Mouse (Mus musculus) myocyte (in vitro differentiated cells): ENCODE measurements at regions not wholly inside any gene's neighbourhood (a gene's known extent, or its start where the extent isn't known, plus 50 kb on each side); places are given as distances from the start of the nearest gene placed in this dataset.

Source experiments
- E2F4 ChIP-seq: IDR thresholded peaks from one replicate; pipeline ENCODE4 v1.6.1; 2011; ENCODE audit warnings: mild to moderate bottlenecking, control low read depth, moderate library complexity; ENCODE audit not compliant: insufficient read depth
- MYOD1 ChIP-seq, 3 experiments: IDR thresholded peaks; one replicate each; pipeline ENCODE4 v1.6.1; 2011; ENCODE audit warnings: control low read depth in 2 of 3, low read depth in 2 of 3, mild to moderate bottlenecking in 2 of 3, moderate library complexity in 1 of 3; ENCODE audit not compliant: insufficient read length in 2 of 3, control insufficient read depth in 1 of 3
- MYOG ChIP-seq, 3 experiments: IDR thresholded peaks; one replicate each; pipeline ENCODE4 v1.6.1; 2011; ENCODE audit warnings: control low read depth in 2 of 3, low read depth in 2 of 3, mild to moderate bottlenecking in 2 of 3; ENCODE audit not compliant: insufficient read length in 2 of 3, control insufficient read depth in 1 of 3, insufficient read depth in 1 of 3
- POLR2A ChIP-seq: IDR thresholded peaks from one replicate; pipeline ENCODE4 v1.6.1; 2011; ENCODE audit warnings: low read depth, mild to moderate bottlenecking, control low read depth, moderate library complexity; ENCODE audit not compliant: insufficient read length
- POLR2AphosphoS2 ChIP-seq: IDR thresholded peaks from one replicate; pipeline ENCODE4 v1.6.1; 2011; ENCODE audit warnings: low read depth, control low read depth; ENCODE audit not compliant: insufficient read length
- REST ChIP-seq: IDR thresholded peaks from one replicate; pipeline ENCODE4 v1.6.1; 2011; ENCODE audit warnings: mild to moderate bottlenecking, control low read depth, moderate library complexity; ENCODE audit not compliant: insufficient read depth, insufficient read length
- TCF12 ChIP-seq: IDR thresholded peaks from one replicate; pipeline ENCODE4 v1.6.1; 2011; ENCODE audit warnings: mild to moderate bottlenecking, control low read depth; ENCODE audit not compliant: poor library complexity, insufficient read depth, severe bottlenecking
- USF1 ChIP-seq: IDR thresholded peaks from one replicate; pipeline ENCODE4 v1.6.1; 2011; ENCODE audit warnings: low read depth, mild to moderate bottlenecking, control low read depth, moderate library complexity

GRCm38 (mm10) chr7:66478106-66478505, 50.8 kb upstream of the Aldh1a3 start:
- TF ChIP-seq USF1 (no peak), TCF12 (no peak), MYOG (IDR thresholded peaks at IDR 0.05; ENCODE audit: control insufficient read depth in 1 of 3, insufficient read depth in 1 of 3, insufficient read length in 2 of 3, low read depth in 2 of 3) (no peak), POLR2A (no peak), POLR2AphosphoS2 (no peak), REST (no peak), E2F4 (no peak), MYOD1 (IDR thresholded peaks at IDR 0.05; ENCODE audit: control insufficient read depth in 1 of 3, insufficient read length in 2 of 3, low read depth in 2 of 3) (no peak)
